Mouse (Mus musculus): ENCODE data around the gene Cmtr1. TPM values are rescaled to one million over a fixed set of nuclear protein-coding genes. Genes with fewer than 3 reads are reported as not detected.

Gene Cmtr1
- 227 TPM for polyA plus RNA-seq (2017; shearing (Covaris generic))

GRCm38 (mm10) chr17:29660076-29660761 is at the start of gene Cmtr1:
Gene Cmtr1, plus strand, starts transcription at chr17:29660595.

GRCm38 (mm10) chr17:29614115-29615023 is 46.0 kb upstream of the Cmtr1 start, which contains the start of the genes Rnf8 and Gm28043:
Gene Rnf8, plus strand, starts transcription at chr17:29614790.
Gene Gm28043, plus strand, starts transcription at chr17:29614876.

GRCm38 (mm10) chr17:29716732-29717445 is 56.5 kb downstream of the Cmtr1 start, which contains the start of gene Ccdc167:
Gene Ccdc167, minus strand, starts transcription at chr17:29717044.

Other genes starting within 250 kb of the Cmtr1 start
- gene Pim1, start 169.8 kb upstream of the Cmtr1 start, polyA plus RNA-seq (2017; shearing (Covaris generic)): 320 TPM
- not detected for gene Gm17657, start 111.0 kb upstream of the Cmtr1 start, polyA plus RNA-seq (2017; shearing (Covaris generic))
- gene Tbc1d22b, start 110.8 kb upstream of the Cmtr1 start, polyA plus RNA-seq (2017; shearing (Covaris generic)): 34.7 TPM
- gene Tmem217, start 108.2 kb upstream of the Cmtr1 start, polyA plus RNA-seq (2017; shearing (Covaris generic)): 4.3 TPM
- gene Rnf8, start 45.8 kb upstream of the Cmtr1 start, polyA plus RNA-seq (2017; shearing (Covaris generic)): 65.9 TPM
- gene Gm28043, start 45.7 kb upstream of the Cmtr1 start, polyA plus RNA-seq (2017; shearing (Covaris generic)): 6.5 TPM
- 7.4 TPM for gene Ccdc167, start 56.4 kb downstream of the Cmtr1 start, polyA plus RNA-seq (2017; shearing (Covaris generic))

Data from effector memory CD4-positive, alpha-beta T cell, adult 7 months (primary cell).